Mouse (Mus musculus) brain, embryonic 14.5 days (tissue): ENCODE measurements around the gene Ppm1n.

ENCODE experiments used
- CTCF ChIP-seq: fragments of 200-500 bp; IDR thresholded peaks from 2 replicates; pipeline ENCODE4 v1.5.1; 2012; ENCODE audit warnings: inconsistent platforms, mild to moderate bottlenecking, moderate library complexity, borderline replicate concordance; ENCODE audit not compliant: insufficient read depth, insufficient read length; ENCODE audit errors: extremely low read depth
- POLR2A ChIP-seq: fragments of 200-500 bp; IDR thresholded peaks from 2 replicates; pipeline ENCODE4 v1.6.1; 2012; ENCODE audit warnings: mild to moderate bottlenecking, inconsistent platforms, borderline replicate concordance; ENCODE audit not compliant: poor library complexity, insufficient read depth, insufficient read length, severe bottlenecking; ENCODE audit errors: extremely low read depth

- TF ChIP-seq CTCF = no peak
- no peak for TF ChIP-seq POLR2A
Observed at GRCm38 (mm10) chr7:19318676-19319075, 38.8 kb upstream of the Ppm1n start.
